Mouse (Mus musculus) retina, postnatal 7 days (tissue): ENCODE results near the gene Fam69b.

Experiments
- DNase-seq: peaks from one replicate; pipeline ENCODE4 v3.0.0-alpha.2; 2012; ENCODE audit warnings: low read depth, low spot score

The Fam69b gene

DNA sequence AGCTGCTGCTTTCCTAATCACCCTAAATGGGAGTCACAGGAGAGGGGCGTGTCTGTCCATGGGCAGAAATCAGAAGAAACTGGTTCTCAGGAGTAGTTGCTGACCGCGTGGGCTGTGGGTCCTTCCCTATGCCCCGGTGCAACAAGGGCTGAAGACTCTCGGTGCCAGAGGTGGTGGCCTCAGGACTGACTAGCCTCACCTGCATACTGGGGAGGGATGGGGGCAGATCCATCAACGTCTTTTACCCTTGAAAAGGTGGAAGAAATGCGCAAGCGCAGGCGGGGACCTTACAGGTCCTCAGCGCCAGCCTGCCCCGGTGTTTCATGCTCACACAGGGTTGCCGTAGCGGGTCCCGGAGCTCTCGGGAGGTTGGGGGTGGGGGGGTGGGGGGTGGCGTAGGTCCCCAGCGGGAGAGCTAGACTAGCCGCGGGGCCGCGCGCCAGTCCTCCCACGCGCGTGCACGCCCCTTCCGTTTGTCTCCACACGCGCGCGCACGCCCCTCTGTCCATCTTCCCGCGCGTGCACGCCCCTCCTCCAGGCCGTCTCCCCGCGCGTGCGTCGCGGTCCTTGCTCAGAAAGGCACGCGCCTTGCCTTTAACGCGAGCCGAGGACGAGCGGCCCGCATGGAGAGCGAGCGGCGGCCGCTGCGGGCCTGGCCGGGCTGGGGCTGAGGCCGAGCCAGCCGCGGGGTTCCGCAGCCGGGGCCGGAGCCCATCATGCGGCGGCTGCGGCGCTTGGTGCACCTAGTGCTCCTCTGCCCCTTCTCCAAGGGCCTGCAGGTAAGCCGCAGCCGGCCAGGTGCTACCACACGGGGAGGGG is at the start of gene Fam69b:
Fam69b (plus strand) TSS at position 537 of the 819 bp plus-strand sequence.
- DNase-seq = peak; percentile 62

DNA sequence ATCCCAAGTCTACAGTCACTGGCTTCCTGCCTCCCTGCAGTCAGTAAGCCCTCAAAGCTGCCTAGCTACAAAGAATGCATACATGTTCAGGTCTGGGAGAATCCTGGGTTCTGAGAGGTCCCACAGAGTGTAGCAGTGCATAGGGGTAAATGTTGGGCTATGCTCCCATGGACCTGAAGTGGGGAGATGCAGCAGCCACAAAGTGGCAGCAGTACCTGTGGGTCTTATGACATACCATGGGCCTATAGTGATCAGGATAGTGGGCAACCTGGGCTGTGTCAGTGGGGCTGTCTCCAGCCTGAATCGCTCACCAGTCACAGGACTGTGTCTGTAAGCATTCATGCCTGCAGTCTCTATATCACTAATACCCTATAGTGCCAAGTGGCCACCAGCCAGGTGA is 48.5 kb upstream of the Fam69b start, which contains the start of gene Egfl7:
Egfl7 (plus strand) TSS at position 301 of the 400 bp plus-strand sequence.
- no peak for DNase-seq

DNA sequence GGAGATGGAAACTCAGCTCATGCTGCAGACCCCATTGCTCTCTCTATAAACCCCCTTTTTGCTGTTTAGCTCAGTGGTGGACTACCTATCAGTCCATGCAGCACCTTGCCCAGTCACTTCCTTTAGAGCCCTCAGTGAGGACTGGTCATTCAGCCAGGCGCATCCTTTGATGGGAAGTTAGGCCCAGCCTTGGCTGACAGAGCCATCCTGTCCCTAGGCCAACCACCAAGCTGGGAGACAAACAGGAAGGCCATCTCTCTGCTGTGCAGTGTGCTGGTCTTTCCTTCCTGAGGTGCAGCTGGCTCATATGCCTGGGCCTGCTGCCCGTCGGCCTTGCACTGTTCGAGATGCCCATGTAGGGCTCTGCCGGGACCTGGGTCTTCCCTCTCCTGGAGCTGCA is 47.5 kb upstream of the Fam69b start:
- no peak for DNase-seq

DNA sequence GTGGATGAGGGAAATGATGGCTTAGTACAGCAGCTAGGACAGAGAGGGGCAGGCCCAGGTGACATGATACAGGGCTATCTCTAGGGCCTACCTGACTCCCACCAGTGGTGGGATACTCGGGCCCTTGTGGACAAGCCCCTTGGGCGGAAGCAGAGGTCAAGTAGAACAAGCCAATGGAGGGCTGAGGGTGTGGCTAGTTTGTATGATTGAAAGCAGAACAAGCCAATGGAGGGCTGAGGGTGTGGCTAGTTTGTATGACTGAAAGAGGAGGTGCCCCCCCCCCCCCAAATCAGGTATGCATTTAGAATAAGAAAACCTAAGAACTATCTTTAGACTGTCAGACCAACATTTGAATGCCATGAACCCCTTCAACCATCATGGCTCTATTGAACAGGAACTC is 46.1 kb upstream of the Fam69b start:
- DNase-seq = no peak

DNA sequence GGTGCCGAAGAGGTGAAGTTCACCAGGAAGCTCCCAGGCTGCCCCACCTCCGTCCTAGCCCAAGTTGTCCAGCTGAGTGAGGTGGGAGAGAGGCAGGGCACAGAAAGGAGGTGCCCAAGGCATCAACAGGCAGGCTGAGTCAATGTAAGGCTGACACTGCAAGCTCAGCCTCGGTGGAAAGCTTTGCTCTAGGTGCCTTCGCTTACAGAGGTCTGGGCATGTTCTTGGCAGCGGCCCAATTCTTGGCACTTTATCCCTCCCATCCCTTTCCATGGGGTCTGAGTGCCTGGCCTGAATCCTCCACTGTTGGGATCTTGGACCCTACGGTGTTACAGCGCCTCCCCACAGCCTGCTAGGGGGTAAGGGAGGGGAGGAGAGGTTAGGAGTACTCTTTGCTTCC is 45.5 kb upstream of the Fam69b start:
- no peak for DNase-seq

DNA sequence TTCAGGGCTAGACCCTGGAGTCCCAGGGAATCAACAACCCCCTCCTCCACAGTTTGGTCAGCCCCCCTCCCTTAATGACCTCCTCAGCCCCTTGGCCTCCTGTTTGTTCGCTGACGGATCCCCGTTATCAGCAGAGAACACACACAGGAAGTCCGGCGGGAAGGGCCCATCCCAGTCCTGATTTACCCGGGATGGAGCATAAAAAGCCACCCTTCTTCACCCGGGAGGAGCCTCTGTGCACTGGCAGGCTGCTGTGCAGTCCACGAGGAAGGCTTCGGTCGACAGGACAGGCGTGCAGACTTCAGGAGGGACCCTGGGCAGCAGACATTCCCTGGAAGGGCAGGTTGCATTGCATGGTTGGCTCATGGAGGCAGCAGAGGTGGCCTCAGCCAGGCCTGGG is 44.6 kb upstream of the Fam69b start:
- no peak for DNase-seq

DNA sequence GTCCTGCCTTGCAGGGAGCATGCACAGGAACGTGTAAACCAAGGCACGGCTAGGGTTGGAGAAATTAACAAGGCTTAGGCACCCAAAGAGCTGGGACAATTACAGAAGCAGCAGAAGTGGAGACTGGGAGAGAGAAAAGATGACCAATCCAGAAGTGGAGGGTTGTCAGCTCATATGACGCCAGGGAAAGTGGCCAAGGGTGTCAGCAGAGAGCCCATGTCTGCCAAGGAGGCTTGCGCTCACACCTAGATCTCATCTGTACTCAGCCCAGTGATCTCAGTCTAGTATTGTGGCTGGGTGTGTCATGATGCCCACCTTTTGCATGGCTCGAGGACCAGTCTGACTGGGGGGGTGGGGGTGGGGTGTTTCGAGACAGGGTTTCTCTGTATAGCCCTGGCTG is 42.5 kb upstream of the Fam69b start:
- no peak for DNase-seq

DNA sequence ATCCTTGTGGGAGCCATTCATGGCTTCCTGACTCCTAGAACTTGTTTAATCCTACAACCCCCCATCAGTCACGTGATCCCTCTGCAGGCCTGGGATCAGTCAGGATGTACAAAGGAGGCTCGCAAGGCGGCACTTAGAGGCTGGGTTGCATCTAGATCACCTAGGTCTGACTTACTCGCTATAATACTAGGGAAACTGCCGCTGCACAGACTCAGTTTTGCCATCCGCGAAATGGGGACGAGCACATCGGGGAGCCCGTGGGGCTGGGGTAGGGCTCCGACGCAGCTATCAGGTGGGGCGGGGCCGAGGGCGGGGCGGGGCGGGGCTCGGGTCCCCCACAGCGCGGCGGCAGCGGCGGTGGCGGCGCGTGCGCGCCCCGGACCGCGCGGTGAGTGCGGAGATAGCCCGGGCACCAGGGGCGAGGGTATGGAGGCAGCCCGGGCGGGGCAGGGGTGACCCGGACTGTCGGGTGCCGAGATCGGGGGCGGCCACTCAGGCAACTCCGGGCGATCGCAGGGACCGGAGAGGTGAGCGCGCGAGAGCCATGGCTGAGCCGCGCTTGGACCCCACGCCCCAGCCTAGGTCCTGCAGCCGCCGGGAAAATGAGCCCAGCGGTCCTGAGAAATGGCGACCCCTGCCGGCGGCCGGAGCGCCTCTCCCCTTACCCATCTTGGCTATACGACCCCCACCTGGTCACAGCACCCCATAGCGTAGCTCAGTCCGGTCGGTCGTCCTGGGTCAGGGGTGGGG is 41.8 kb upstream of the Fam69b start, which contains the start of gene Gm20532:
Gm20532 (plus strand) TSS at position 346 of the 750 bp plus-strand sequence.
- DNase-seq = no peak

DNA sequence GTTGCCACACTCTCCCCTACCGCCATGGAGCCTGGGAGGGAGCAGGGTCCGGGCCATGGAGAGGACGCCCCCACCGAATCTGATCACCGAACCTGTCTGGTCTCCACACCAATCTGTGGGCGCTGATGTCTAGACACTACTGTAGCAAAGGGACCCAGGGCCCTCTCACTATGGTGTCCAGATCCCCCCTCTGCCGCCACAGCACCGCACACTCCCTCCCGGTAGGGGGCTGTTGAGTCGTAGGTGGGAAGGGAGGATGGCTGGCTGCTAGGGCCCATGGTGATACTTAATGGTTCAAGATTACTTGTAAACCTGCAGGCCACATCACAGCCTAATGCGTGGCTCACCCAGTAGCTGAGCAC is 41.2 kb upstream of the Fam69b start:
- DNase-seq = no peak

DNA sequence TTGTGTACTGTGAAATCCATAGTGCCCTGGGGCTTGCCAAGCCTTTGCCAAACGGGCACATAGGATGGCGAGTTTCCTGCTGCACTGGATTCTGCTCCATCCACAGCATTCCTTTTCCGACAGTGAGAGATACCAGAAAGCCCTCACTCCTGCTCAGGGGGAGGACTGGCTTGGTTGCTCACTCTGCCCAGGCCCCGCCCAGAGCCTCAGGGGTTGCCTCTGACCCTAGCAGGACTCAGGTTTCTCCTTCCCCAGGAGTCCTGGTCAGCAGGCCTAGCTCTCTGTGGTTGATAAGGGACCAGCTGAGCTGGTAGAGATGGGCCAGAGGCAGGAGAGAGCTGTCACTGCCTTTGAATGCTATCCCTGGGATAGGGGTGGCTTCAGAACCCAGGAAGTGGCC is 39.7 kb upstream of the Fam69b start:
- no peak for DNase-seq

DNA sequence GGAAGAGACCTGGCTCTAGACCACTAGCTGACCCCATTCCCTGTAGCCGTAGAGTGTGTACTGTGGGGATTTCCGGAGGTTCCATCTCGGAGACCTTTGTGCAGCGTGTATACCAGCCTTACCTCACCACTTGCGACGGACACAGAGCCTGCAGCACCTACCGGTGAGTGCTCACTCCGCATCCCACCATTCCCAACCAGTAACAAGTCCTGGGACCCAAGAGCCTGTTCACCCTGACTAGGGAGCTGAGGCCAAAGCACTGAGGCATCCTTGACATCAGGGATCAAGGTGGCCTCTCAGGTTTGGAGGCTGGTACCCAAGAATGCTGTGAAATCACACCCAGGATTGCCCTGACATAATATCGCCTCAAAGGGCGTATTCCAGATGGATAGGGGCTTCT is 39.0 kb upstream of the Fam69b start:
- no peak for DNase-seq

DNA sequence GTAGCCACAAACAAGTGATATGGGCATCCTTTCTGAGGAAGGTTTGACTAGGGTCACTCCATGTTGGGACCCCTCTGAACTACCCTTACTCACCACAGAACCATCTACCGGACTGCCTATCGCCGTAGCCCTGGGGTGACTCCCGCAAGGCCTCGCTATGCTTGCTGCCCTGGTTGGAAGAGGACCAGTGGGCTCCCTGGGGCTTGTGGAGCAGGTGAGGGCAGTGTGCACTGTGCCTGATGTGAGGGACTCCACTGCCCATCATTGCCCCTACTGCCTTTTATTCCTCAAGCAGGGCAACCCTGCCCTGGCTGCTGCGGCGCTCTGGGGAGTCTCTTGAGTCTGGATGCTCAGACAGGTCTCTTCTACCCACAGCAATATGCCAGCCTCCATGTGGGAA is 38.0 kb upstream of the Fam69b start:
- no peak for DNase-seq

DNA sequence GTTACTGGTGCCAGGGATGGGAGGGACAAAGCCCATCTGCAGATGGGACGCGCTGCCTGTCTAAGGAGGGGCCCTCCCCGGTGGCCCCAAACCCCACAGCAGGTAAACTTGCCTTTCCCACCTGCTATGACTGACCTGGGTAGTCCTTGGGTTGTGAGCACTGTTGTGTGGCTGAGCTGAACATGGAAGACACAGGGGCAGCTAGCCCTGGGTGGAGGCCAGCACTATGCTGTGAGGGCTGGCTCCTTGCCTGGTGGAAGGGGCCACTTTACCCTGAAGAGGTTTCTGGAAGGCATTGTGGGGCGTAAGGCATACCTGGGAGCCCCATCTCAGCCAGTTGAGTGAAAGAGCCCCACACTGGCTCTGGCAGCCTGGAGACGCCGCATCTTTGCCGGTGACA is 37.3 kb upstream of the Fam69b start:
- no peak for DNase-seq

DNA sequence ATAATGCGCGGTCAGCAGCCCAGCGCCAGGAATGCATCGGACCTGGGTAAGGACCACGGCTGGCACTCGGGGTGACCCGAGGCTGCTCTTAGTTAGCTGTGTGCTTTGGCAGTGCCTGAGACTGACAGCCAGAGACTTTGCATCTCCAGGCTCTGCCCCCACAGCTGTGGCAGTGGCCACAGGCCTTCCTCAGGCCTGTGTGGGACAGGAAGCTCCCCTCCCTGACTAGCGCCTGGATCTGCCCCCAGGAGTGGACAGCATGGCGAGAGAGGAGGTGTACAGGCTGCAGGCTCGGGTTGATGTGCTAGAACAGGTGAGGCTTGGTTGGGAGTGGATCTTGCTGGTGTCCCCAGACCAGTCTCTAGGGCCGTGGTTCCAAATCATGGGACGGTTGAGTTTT is 36.8 kb upstream of the Fam69b start:
- DNase-seq = no peak

DNA sequence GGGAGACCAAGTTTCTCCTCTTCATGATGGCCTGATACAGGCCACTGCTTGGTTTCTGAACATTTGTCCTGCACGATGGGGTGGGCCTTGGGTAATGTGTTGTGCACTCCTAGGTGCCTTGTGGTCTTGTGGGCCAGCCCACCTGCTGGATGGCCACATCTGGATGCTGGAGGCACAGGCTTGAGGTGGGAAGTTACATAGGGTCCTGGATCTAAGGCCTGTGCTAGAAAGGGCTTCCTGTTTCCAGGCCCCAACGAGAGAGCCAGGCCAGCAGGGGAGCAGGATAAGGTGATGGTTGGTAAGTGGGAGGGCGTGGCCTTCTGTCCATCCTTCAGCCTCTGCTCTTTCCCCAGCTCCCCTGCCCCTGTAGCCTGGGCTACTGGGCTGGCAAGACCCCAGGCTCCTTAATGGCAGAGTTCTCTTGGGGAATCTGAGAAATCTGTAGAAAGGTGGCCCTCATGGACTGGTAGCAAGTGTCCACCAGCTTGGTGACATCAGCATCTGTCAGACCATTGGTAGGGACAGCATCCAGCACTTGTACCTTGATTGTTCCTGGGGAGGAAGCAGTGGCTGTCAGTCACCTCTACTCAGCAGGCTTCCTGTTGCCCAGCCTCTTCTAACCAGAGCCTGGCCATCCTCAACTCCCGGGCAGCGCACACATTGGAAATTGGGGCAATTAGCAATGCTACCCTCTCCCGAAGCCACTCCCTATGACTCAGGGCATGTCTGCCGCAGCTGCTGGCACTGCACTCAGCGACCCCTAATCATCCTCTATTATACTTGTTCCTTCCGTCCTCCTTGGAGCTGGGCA is 34.8 kb upstream of the Fam69b start:
- no peak for DNase-seq

DNA sequence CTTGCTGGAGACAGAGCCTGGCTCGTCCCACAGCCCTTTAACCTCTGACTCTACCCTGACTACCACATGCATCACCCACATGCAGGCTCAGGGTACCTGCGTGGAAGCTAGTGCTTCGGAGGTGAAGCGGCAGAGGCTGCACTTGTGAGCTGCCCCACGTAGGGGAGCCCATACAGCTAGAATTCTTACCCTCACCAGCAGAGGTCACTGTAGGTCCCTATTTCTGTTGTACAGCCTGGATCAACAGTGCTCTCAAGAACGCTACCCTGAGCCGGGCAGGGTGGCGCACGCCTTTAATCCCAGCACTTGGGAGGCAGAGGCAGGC is 34.3 kb upstream of the Fam69b start:
- DNase-seq = no peak

DNA sequence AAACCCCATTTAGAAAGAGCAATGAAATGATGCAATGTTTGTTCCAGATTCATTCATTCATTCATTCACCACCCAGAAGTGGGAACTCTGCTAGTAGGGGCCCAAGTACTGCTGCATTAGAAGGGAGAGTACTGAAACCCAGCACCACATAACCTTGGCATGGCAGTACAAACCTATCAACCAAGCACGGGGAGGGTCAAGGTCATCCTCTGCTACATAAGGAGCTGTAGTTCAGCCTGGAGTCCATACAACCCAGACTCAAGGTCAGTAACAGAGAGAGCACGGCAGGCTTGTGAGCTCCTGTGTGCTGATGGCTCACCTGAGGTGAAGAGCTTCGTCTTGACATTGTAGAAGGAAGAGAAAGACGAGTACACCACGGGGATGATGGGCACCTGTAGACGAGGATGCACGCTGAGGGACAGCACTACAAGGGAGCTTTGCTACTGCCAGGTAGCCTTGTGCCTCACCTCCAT is 33.8 kb upstream of the Fam69b start:
- no peak for DNase-seq

DNA sequence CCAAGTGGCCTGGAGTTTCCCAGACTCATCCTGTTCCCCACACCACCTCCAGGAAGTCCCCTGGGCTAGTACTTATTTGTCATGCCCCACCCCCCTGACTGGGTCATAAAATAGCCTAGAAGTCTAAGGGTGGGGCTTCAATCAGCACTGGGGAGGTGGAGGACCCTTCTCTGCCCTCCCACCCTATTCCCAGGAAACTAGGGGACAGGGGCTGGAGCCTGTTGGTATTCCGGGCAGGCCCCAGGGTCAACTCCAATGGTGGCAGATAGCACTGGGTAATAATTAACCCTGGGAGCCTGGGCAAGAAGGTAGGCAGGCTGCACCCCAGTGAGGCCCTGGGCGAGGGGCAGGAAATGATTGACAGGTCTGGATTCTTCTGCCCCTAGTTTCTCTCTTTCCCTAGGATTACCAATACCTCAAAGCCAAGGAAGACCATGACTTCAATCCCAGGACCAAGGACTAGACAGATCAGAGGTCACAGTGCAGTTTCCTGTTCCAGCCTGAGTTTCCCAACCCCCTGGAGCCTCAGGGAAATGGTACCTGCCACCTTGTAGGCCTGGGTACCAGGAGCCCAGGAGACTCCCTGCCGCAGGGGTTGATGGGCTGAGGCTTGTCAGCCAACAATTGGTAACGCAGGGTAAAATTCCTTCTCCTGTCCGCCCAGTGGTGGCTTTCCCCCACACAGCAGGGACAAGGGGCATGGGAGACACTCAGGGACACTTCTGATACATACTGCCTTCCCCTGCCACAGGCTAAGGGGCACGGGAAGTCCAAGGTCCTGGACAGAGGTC is 33.1 kb upstream of the Fam69b start:
- DNase-seq = no peak

DNA sequence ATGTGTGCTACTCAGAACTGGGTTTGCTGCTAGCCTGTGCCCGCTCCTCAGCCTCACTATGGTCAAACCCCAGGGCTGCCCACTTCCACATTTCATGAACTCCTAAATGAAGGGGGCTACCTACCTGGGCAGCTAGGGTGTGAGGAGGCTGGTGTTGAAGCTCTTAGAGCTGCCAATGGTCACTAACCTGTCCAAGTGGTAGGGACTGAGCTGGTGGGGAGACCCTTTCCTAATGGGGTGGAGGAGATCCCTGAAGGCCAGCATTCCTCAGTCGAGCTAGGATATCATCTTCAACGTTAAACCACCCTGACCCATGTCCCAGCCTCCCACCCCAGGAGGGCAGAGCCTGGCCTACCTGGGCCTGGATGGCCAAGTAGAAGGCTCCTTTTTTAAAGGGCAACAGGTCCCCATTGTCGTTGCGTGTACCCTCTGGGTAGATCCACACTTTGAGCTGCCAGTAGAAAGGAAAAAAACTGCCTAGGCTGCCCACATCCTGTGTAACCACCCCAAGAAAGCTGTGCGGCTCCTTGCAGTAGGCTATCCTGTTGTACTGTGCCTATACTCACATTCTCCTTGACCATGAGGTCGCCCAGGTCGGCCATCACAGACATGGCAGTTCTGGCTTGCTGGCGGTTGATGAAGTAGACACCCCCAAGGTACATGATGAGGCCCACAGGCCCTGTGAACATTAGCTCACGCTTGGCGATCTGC is 32.4 kb upstream of the Fam69b start:
- DNase-seq = no peak

DNA sequence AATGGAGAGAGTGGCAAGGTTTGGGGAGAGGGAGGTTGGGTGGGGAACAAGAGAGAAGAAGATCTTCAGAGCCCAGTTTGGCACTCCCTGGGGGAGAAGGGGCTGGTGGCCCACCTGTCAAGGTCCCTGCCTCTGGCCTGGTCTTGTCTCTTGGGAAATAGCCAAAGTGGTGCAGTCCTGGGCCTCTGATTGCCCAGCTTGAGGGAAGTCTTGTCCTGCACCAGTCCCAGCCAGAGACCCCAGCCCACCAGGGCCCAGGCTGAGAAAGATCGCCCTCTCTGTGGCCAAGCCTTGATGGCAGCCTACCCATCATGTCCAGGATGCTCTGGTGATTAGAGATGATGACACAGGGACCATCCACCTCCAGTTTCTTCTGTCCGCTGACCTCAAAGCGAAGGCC is 31.4 kb upstream of the Fam69b start:
- DNase-seq = no peak

DNA sequence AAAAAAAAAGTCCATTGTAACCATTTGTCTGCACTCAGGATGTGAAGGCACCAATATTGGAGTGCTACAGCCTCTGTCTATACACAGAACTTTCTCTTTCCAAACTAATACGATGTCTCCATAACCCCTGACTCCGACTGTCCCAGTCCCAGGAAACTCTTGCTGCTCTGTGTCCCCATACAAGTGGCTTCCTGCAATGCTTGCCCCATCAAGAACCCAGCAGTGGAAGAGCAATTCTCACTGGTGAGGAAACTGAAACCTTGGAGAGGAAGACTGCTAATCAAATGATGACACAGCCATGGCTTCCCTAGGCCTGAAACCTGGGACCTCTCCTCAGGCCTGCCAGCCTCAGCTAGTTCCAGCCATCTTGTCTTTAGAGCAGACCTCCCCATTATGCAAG is 30.4 kb upstream of the Fam69b start:
- DNase-seq = no peak
